Mouse (Mus musculus): ENCODE results near the gene Creb5. TPM values are rescaled to one million over a fixed set of nuclear protein-coding genes. Genes with fewer than 3 reads are reported as not detected.

Gene Creb5
- total and polyA plus RNA-seq, 3 experiments: 3.5 to 8.4 (median 6.1) TPM

GRCm38 (mm10) chr6:53575836-53576235, 288.8 kb downstream of the Creb5 start:
- no peaks in the 10 kb centered on the region for H3K27me3 ChIP-seq (ENCODE audit: control insufficient read depth, insufficient read depth, low read length)
- H3K4me3 ChIP-seq: no peak overlapping the region
- no peaks in the 10 kb centered on the region for H3K79me2 ChIP-seq (replicated peaks; ENCODE audit: control insufficient read depth, insufficient read depth, low read length)
- H3K27ac ChIP-seq: no peak overlapping the region
- no peak overlapping the region for H3K9ac ChIP-seq (ENCODE audit: low read depth, low read length)
- peaks cover 11% of the 10 kb centered on the region for H3K4me1 ChIP-seq (ENCODE audit: control insufficient read depth, insufficient read depth, low read length)
- no peak for DNase-seq
- TF ChIP-seq CTCF (IDR thresholded peaks at IDR 0.05) (no peak), EP300 (IDR thresholded peaks at IDR 0.05; ENCODE audit: insufficient read depth, low read depth, low read length) (no peak), POLR2A (IDR thresholded peaks at IDR 0.05; ENCODE audit: insufficient read depth, low read depth, low read length) (no peak)
- WGBS: 95% methylated on average over 3 of the region's 3 CpGs
- intact Hi-C loops (cut with DNase I): no loop called here
- no peaks in the 10 kb centered on the region for H3K36me3 ChIP-seq (ENCODE audit: control insufficient read depth, insufficient read depth, low read length)

GRCm38 (mm10) chr6:53576841-53577240, 289.8 kb downstream of the Creb5 start:
- no peak overlapping the region for H3K4me3 ChIP-seq
- TF ChIP-seq POLR2A (IDR thresholded peaks at IDR 0.05; ENCODE audit: insufficient read depth, low read depth, low read length) (no peak), CTCF (IDR thresholded peaks at IDR 0.05) (no peak), EP300 (IDR thresholded peaks at IDR 0.05; ENCODE audit: insufficient read depth, low read depth, low read length) (no peak)
- H3K79me2 ChIP-seq (replicated peaks; ENCODE audit: control insufficient read depth, insufficient read depth, low read length): no peaks in the 10 kb centered on the region
- no peaks in the 10 kb centered on the region for H3K36me3 ChIP-seq (ENCODE audit: control insufficient read depth, insufficient read depth, low read length)
- no peak for DNase-seq
- no peak overlapping the region for H3K9ac ChIP-seq (ENCODE audit: low read depth, low read length)
- 73% methylated on average over 6 of the region's 6 CpGs for WGBS
- peaks cover 11% of the 10 kb centered on the region for H3K4me1 ChIP-seq (ENCODE audit: control insufficient read depth, insufficient read depth, low read length)
- no peaks in the 10 kb centered on the region for H3K27me3 ChIP-seq (ENCODE audit: control insufficient read depth, insufficient read depth, low read length)
- no peak overlapping the region for H3K27ac ChIP-seq
- intact Hi-C loops (cut with DNase I): no loop called here

GRCm38 (mm10) chr6:53577776-53578175, 290.7 kb downstream of the Creb5 start:
- Histone ChIP-seq H3K79me2 (replicated peaks; ENCODE audit: control insufficient read depth, insufficient read depth, low read length) (no peaks in the 10 kb centered on the region), H3K4me3 (no peak overlapping the region), H3K27ac (no peak overlapping the region), H3K9ac (ENCODE audit: low read depth, low read length) (no peak overlapping the region), H3K27me3 (ENCODE audit: control insufficient read depth, insufficient read depth, low read length) (no peaks in the 10 kb centered on the region), H3K4me1 (ENCODE audit: control insufficient read depth, insufficient read depth, low read length) (peaks cover 7% of the 10 kb centered on the region), H3K36me3 (ENCODE audit: control insufficient read depth, insufficient read depth, low read length) (no peaks in the 10 kb centered on the region)
- WGBS: 91% methylated on average over 3 of the region's 3 CpGs
- intact Hi-C loops (cut with DNase I): no loop called here
- no peak for DNase-seq
- no peak for TF ChIP-seq EP300 (IDR thresholded peaks at IDR 0.05; ENCODE audit: insufficient read depth, low read depth, low read length)
- TF ChIP-seq CTCF (IDR thresholded peaks at IDR 0.05): no peak
- TF ChIP-seq POLR2A (IDR thresholded peaks at IDR 0.05; ENCODE audit: insufficient read depth, low read depth, low read length): no peak

- 63% methylated on average over 7 of the region's 7 CpGs for WGBS
- Histone ChIP-seq H3K27ac (no peak overlapping the region), H3K27me3 (ENCODE audit: control insufficient read depth, insufficient read depth, low read length) (no peaks in the 10 kb centered on the region), H3K79me2 (replicated peaks; ENCODE audit: control insufficient read depth, insufficient read depth, low read length) (no peaks in the 10 kb centered on the region), H3K4me1 (ENCODE audit: control insufficient read depth, insufficient read depth, low read length) (peaks cover 7% of the 10 kb centered on the region), H3K36me3 (ENCODE audit: control insufficient read depth, insufficient read depth, low read length) (peaks cover 3% of the 10 kb centered on the region; the same call in 1 of the 2 replicates), H3K9ac (ENCODE audit: low read depth, low read length) (no peak overlapping the region), H3K4me3 (no peak overlapping the region)
- intact Hi-C loops (cut with DNase I): no loop called here
- DNase-seq: no peak
- TF ChIP-seq POLR2A (IDR thresholded peaks at IDR 0.05; ENCODE audit: insufficient read depth, low read depth, low read length) (no peak), EP300 (IDR thresholded peaks at IDR 0.05; ENCODE audit: insufficient read depth, low read depth, low read length) (no peak), CTCF (IDR thresholded peaks at IDR 0.05) (no peak)
These were observed 293.3 kb downstream of the Creb5 start for GRCm38 (mm10) chr6:53580346-53580745.

- no peak for DNase-seq
- Histone ChIP-seq H3K27me3 (ENCODE audit: control insufficient read depth, insufficient read depth, low read length) (no peaks in the 10 kb centered on the region), H3K36me3 (ENCODE audit: control insufficient read depth, insufficient read depth, low read length) (peaks cover 3% of the 10 kb centered on the region; the same call in 1 of the 2 replicates), H3K4me3 (no peak overlapping the region), H3K27ac (no peak overlapping the region), H3K79me2 (replicated peaks; ENCODE audit: control insufficient read depth, insufficient read depth, low read length) (no peaks in the 10 kb centered on the region), H3K4me1 (ENCODE audit: control insufficient read depth, insufficient read depth, low read length) (peaks cover 7% of the 10 kb centered on the region), H3K9ac (ENCODE audit: low read depth, low read length) (no peak overlapping the region)
- intact Hi-C loops (cut with DNase I): no loop called here
- WGBS: 61% methylated on average over 19 of the region's 19 CpGs
- TF ChIP-seq EP300 (IDR thresholded peaks at IDR 0.05; ENCODE audit: insufficient read depth, low read depth, low read length) (no peak), CTCF (IDR thresholded peaks at IDR 0.05) (no peak), POLR2A (IDR thresholded peaks at IDR 0.05; ENCODE audit: insufficient read depth, low read depth, low read length) (no peak)
These were observed 296.3 kb downstream of the Creb5 start for GRCm38 (mm10) chr6:53583234-53583875.

- no peak for TF ChIP-seq CTCF (IDR thresholded peaks at IDR 0.05)
- TF ChIP-seq POLR2A (IDR thresholded peaks at IDR 0.05; ENCODE audit: insufficient read depth, low read depth, low read length): no peak
- no peak for TF ChIP-seq EP300 (IDR thresholded peaks at IDR 0.05; ENCODE audit: insufficient read depth, low read depth, low read length)
- H3K27me3 ChIP-seq (ENCODE audit: control insufficient read depth, insufficient read depth, low read length): no peaks in the 10 kb centered on the region
- no peak for DNase-seq
- no peaks in the 10 kb centered on the region for H3K79me2 ChIP-seq (replicated peaks; ENCODE audit: control insufficient read depth, insufficient read depth, low read length)
- intact Hi-C loops (cut with DNase I): no loop called here
- no peak overlapping the region for H3K9ac ChIP-seq (ENCODE audit: low read depth, low read length)
- peaks cover 9% of the 10 kb centered on the region for H3K4me1 ChIP-seq (ENCODE audit: control insufficient read depth, insufficient read depth, low read length)
- 46% methylated on average over 10 of the region's 10 CpGs for WGBS
- no peak overlapping the region for H3K4me3 ChIP-seq
- peaks cover 7% of the 10 kb centered on the region for H3K36me3 ChIP-seq (ENCODE audit: control insufficient read depth, insufficient read depth, low read length)
- no peak overlapping the region; the same call in 1 of the 2 replicates for H3K27ac ChIP-seq
These were observed 297.8 kb downstream of the Creb5 start for GRCm38 (mm10) chr6:53584718-53585405.

All from heart, adult 2 months (tissue).